Mouse (Mus musculus) erythroblast, adult 5-6 weeks (primary cell): Measurements from ENCODE around the gene Cox4i2. TPM values are rescaled to one million over a fixed set of nuclear protein-coding genes. Genes with fewer than 3 reads are reported as not detected.

Source experiments
- ATAC-seq: replicated peaks from 2 replicates; pipeline ENCODE4 v1.8.0; 2016; ENCODE audit warnings: moderate number of reproducible peaks, mild to moderate bottlenecking, moderate TSS enrichment, inconsistent platforms; ENCODE audit not compliant: poor library complexity, low FRiP score, severe bottlenecking
- total RNA-seq, 2 experiments: library from RNA; stranded (forward) in 1 of 2; stranded (reverse) in 1 of 2; fragments of 150-400 nt in 1 of 2; fragments of 200-764, 138-1000 nt in 1 of 2; gene quantifications; 2 replicates each; pipeline versions ENCODE4 v1.2.3 to v1.2.4; 2015 to 2017; ENCODE audit warnings: low replicate concordance in 2 of 2

The Cox4i2 gene
- total RNA-seq, 2 experiments from 2014 or later = not detected

DNA sequence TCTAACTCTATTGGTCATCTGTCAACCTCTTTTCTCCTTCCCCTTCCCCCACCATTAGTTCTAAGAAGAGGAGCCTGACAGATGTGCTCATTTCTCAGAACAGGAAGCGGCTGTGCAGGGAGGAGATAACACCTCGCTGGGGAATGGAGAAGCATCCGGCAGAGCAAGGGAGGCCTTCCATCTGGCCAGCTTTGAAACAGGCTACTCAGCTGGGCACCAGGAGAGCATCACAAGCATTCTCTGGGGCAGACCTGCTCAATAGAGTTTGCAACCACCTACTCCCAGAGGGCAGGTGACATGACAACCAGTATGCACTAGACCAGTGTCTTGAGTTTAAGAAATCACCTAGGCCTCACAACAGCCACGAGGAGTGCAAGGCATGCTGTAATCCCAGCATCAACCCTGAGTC is 35.6 kb downstream of the Cox4i2 start:
- peak; percentile 76 for ATAC-seq

GRCm38 (mm10) chr2:152792461-152792860 is 38.5 kb downstream of the Cox4i2 start:
- no peak for ATAC-seq

- no peak for ATAC-seq
Observed at GRCm38 (mm10) chr2:152793381-152793780, 39.4 kb downstream of the Cox4i2 start.

GRCm38 (mm10) chr2:152794281-152794827 is 40.4 kb downstream of the Cox4i2 start:
- ATAC-seq = no peak

GRCm38 (mm10) chr2:152797589-152797988 is 43.6 kb downstream of the Cox4i2 start:
- ATAC-seq = 0 out of 2 replicates have a peak, but pooled peaks have one; percentile 40

- no peak for ATAC-seq
Observed at GRCm38 (mm10) chr2:152799954-152800761, 46.2 kb downstream of the Cox4i2 start.

DNA sequence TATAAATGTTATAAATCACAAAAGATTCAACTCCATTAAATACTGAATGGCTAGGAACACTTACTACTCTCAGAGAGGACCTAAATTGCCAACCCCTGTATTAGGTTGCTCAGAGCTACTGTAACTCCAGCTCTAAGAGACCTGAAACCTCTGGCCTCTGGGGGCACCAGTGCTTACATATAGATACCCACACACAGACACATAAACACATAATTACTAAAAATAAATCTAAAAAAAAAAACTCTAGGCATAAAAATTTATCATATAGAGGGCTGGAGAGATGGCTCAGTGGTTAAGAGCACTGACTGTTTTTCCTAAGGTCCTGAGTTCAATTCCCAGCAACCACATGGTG is 46.8 kb downstream of the Cox4i2 start:
- no peak for ATAC-seq

DNA sequence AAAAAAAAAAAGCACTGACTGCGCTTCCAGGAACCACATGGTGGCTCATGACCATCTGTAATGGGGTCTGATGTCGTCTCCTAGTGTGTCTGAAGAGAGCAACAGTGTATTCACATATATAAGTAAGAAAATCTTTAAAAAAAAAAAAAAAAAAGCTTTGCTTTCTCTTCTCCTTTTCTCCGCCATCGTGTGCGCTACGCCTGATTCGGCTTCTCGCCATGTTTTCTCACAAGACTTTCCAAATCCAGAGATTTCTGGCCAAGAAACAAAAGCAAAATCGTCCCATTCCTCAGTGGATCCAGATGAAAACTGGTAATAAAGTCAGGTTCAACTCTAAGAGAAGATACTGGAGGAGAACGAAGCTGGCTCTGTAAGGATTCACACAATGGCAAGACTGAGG is 48.3 kb downstream of the Cox4i2 start:
- no peak for ATAC-seq

GRCm38 (mm10) chr2:152803081-152803480 is 49.1 kb downstream of the Cox4i2 start:
- ATAC-seq = no peak

DNA sequence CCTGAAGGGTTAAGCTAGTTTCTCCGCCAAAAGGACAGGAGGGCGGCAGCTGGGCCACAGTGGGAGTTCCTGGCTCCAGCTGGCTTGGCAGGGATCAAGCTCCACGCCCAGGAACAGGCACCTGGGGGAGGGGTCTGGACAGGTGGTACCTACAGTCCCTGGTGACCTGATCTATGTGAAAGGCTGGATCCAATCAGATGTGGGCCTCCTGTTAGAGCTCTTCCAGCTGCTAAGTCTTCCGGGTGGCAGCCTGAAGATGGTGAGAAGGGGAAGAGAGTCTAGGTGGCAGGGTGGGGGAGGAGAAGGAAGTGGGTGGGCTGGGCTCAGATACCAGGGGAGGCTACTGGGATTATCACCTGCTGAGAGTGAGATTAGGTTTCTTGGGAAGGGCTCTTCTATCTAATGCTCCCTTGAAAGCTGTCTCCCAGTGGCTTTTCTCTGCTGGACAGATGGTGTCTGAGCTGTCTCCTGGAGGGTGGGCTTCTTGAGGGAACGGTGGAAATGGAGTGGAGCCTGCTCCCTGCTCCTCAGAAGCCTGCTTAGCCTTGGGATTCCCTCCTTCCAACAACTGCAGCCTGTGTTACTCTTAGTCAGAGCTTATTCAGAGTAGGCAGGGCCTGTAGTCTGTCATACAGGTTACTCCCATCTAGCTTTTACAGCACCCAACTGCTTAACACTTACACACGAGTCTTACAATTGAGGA is 50.6 kb downstream of the Cox4i2 start:
- ATAC-seq = peak; percentile 19; the same call in 1 of the 2 replicates

GRCm38 (mm10) chr2:152805111-152805490 is 51.1 kb downstream of the Cox4i2 start:
- ATAC-seq = no peak

DNA sequence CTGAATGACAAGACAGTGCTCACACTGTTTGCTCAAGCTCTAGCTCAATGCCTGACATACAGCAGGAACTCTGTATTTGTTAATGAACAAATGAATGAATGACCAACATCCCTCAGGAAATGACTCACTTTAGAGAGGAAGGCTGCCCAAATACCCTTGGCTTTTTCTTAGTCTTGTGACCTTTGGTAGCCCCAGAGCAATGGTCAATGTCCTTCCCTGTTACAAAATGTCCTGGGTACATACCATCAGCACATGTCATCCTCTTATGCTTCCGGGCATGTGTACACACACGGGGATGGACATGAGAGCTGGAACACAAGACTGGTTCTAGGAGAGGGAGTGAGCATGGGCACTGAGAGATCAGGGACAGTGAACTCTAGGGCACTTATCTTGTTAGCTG is 52.1 kb downstream of the Cox4i2 start:
- no peak for ATAC-seq

- ATAC-seq = no peak
Observed at GRCm38 (mm10) chr2:152808178-152808577, 54.2 kb downstream of the Cox4i2 start.

- peak; percentile 23; the same call in 1 of the 2 replicates for ATAC-seq
Observed at GRCm38 (mm10) chr2:152810158-152810941, 56.4 kb downstream of the Cox4i2 start.

DNA sequence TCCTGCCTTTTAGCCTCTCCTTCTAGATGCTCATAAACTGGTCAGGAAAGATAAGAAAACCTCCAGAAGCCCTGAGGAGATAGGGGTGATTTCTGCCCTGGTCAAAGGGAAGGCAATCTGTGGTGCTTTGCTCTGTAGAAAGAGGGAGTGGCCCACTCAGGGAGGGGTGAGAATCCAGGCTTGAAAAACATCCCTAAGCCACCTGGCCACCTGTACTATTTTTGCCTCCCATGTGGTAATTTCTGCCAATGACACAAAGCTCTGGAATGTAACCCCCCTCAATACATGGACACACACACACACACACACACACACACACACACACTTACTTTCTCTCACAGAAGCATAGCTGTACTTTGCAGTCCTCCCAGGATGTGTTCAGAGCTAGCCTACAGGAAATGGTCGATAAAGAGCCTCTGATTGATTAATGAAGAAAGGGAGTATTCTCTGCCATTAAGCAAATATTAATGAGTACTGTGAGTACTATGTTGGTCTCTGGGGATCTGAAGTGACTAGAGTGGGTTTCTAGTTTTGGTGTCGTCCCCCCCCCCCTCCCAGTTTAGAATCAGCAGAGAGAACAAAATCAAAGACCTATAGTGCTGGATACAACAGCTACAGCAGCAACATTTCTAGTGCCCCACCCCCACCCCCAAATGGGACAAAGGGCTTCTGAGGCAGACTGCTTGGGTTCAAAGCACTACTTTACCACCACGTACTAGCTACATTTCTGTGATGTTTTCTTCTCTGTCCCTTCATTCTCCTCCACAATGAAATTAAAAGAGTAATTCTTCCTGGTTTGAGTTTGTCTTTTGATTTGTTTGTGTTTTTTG is 57.6 kb downstream of the Cox4i2 start:
- ATAC-seq = peak; percentile 67

- no peak for ATAC-seq
Observed at GRCm38 (mm10) chr2:152813232-152813631, 59.3 kb downstream of the Cox4i2 start.

DNA sequence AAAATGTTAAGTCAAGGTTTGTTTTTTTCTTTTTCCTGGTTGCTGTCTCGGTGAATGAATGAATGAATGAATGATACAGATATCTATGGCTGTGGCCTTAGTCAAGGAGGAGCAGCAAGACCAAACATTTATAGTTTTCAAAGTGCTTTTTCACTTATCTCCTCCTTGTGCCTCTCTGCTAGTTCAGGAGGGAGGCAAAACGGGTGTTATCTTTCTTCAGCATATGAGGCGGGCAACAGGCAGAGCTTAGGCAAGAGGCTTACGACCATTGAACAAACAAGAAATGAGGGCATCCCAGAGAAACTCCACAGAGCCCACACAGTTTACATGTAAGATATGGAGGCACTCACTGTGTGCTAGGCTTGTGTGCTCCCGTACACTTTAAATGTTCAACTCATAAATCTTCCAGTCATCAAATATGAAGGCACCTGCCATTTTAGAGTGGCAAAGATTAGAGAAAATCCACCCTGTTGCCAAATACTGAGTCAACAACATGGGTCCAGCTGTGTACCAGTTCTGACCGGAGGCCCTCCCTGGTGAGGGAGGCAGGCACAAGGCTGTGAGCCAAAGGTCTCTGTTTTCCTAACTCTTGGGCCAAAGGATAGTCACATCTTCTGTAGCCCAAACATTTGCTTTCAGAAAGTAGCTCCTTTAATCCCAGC is 60.4 kb downstream of the Cox4i2 start:
- ATAC-seq = peak; percentile 54
